Mouse (Mus musculus): ENCODE results near the gene BC147527. TPM values are rescaled to one million over a fixed set of nuclear protein-coding genes. Genes with fewer than 3 reads are reported as not detected.
"Not testable (repeated sequence)": the region's sequence is repeated elsewhere in the genome, so short reads cannot be mapped to it uniquely, and the experiment has no call there.

Gene BC147527
- not detected for total RNA-seq (2021)
- long read RNA-seq, experiment 1: 0 reads
- long read RNA-seq, experiment 2: 0 reads

- DNase-seq (ENCODE audit: low spot score in 2 of 2): no peak
Observed at GRCm38 (mm10) chr13:120299991-120300442, at the start of gene BC147527. Gene BC147527 (plus strand): TSS chr13:120300392.

- DNase-seq (ENCODE audit: low spot score in 2 of 2): not testable (repeated sequence)
Observed at GRCm38 (mm10) chr13:120251208-120251924, 48.8 kb upstream of the BC147527 start.

- DNase-seq (ENCODE audit: low spot score in 2 of 2): not testable (repeated sequence)
Observed at GRCm38 (mm10) chr13:120258817-120259658, 41.2 kb upstream of the BC147527 start.

- DNase-seq (ENCODE audit: low spot score in 2 of 2): not testable (repeated sequence)
Observed at GRCm38 (mm10) chr13:120259718-120260117, 40.5 kb upstream of the BC147527 start.

GRCm38 (mm10) chr13:120262870-120263269 lies 37.3 kb upstream of the BC147527 start, which contains the start of gene AF067061:
Gene AF067061 (plus strand): TSS chr13:120263114.
- DNase-seq (ENCODE audit: low spot score in 2 of 2): not testable (repeated sequence)

- not testable (repeated sequence) for DNase-seq (ENCODE audit: low spot score in 2 of 2)
Observed at GRCm38 (mm10) chr13:120277837-120278236, 22.4 kb upstream of the BC147527 start.

- no peak for DNase-seq (ENCODE audit: low spot score in 2 of 2)
Observed at GRCm38 (mm10) chr13:120278784-120279183, 21.4 kb upstream of the BC147527 start.

GRCm38 (mm10) chr13:120299324-120299894 lies 783 bp upstream of the BC147527 start:
- DNase-seq (ENCODE audit: low spot score in 2 of 2): no peak

- no peak for DNase-seq (ENCODE audit: low spot score in 2 of 2)
Observed at GRCm38 (mm10) chr13:120300853-120301252, 661 bp downstream of the BC147527 start.

- no peak for DNase-seq (ENCODE audit: low spot score in 2 of 2)
Observed at GRCm38 (mm10) chr13:120310749-120311148, 10.6 kb downstream of the BC147527 start.

GRCm38 (mm10) chr13:120313584-120313983 lies 13.4 kb downstream of the BC147527 start:
- no peak for DNase-seq (ENCODE audit: low spot score in 2 of 2)

- DNase-seq (ENCODE audit: low spot score in 2 of 2): not testable (repeated sequence)
Observed at GRCm38 (mm10) chr13:120316578-120316977, 16.4 kb downstream of the BC147527 start, which contains the start of gene Tcstv3. Gene Tcstv3 (plus strand): TSS chr13:120316878.

- no peak for DNase-seq (ENCODE audit: low spot score in 2 of 2)
Observed at GRCm38 (mm10) chr13:120320183-120320582, 20.0 kb downstream of the BC147527 start.

GRCm38 (mm10) chr13:120320721-120321120 lies 20.5 kb downstream of the BC147527 start:
- no peak for DNase-seq (ENCODE audit: low spot score in 2 of 2)

Other genes starting within 250 kb of the BC147527 start
- gene Gm21188, start 248.2 kb upstream of the BC147527 start, total RNA-seq (2021): under 1 TPM; 0.28 to 0.34 TPM
- not detected for gene Gm20767, start 160.1 kb upstream of the BC147527 start, total RNA-seq (2021)
- not detected for gene Gm21818, start 128.0 kb upstream of the BC147527 start, total RNA-seq (2021)
- gene Gm21762, start 84.4 kb upstream of the BC147527 start, total RNA-seq (2021): not detected
- not detected for gene Gm21731, start 61.3 kb upstream of the BC147527 start, total RNA-seq (2021)
- gene AF067061, start 37.3 kb upstream of the BC147527 start, total RNA-seq (2021): not detected
- not detected for gene Tcstv3, start 16.5 kb downstream of the BC147527 start, total RNA-seq (2021)